Mouse (Mus musculus) forebrain, embryonic 15.5 days (tissue): ENCODE results near the gene Slc24a1. TPM values are rescaled to one million over a fixed set of nuclear protein-coding genes. Genes with fewer than 3 reads are reported as not detected.

Source experiments
- ATAC-seq: fragments of 200-750 bp; cut with Nextera tagmentation; replicated peaks from 2 replicates; pipeline ENCODE4 v1.8.0; 2017; ENCODE audit warnings: mild to moderate bottlenecking, moderate TSS enrichment, moderate library complexity
- H3K27ac ChIP-seq: fragments of 300-500 bp; sonication (generic); replicated peaks from 2 replicates; pipeline ENCODE4 v1.5.1; 2015; ENCODE audit warnings: mild to moderate bottlenecking, inconsistent platforms
- H3K27me3 ChIP-seq: fragments of 300-500 bp; sonication (generic); 2 replicates; pipeline ENCODE4 v1.6.1; 2015; ENCODE audit warnings: inconsistent platforms
- H3K36me3 ChIP-seq: fragments of 300-500 bp; sonication (generic); 2 replicates; pipeline ENCODE4 v1.6.1; 2015; ENCODE audit warnings: mild to moderate bottlenecking, inconsistent platforms
- H3K4me1 ChIP-seq: fragments of 300-500 bp; sonication (generic); 2 replicates; pipeline ENCODE4 v1.6.1; 2015; ENCODE audit warnings: inconsistent platforms
- H3K4me2 ChIP-seq: fragments of 300-500 bp; sonication (generic); replicated peaks from 2 replicates; pipeline ENCODE4 v1.6.1; 2015; ENCODE audit warnings: mild to moderate bottlenecking, inconsistent platforms
- H3K4me3 ChIP-seq: fragments of 300-500 bp; sonication (generic); 2 replicates; pipeline ENCODE4 v1.5.1; 2015; ENCODE audit warnings: mild to moderate bottlenecking, inconsistent platforms
- H3K9ac ChIP-seq: fragments of 300-500 bp; sonication (generic); replicated peaks from 2 replicates; pipeline ENCODE4 v1.6.1; 2015; ENCODE audit warnings: mild to moderate bottlenecking, inconsistent platforms
- H3K9me3 ChIP-seq: fragments of 300-500 bp; sonication (generic); 2 replicates; pipeline ENCODE4 v1.6.1; 2016; ENCODE audit warnings: inconsistent platforms
- WGBS: fragments of 180-500 bp; shearing (Covaris S2); methylation state at CpG from one replicate; pipeline ENCODE4 v1.1.7; 2015; ENCODE audit warnings: mixed read lengths; 5-methylcytosine and 5-hydroxymethylcytosine counted together
- microRNA-seq: library from miRNA; unstranded; fragments of <30 nt; microRNA quantifications from one replicate; pipeline ENCODE4, GENCODE M21; 2016
- polyA plus RNA-seq: library from polyadenylated mRNA; unstranded; fragments of >200 nt; fragmentation: Nextera tagmentation; extraction: Ambion mirVana; gene quantifications from 2 replicates; pipeline ENCODE4 v1.2.1, GENCODE M21; 2015

The Slc24a1 gene
- polyA plus RNA-seq, 1 experiment from 2014 or later = 0.04 TPM

DNA sequence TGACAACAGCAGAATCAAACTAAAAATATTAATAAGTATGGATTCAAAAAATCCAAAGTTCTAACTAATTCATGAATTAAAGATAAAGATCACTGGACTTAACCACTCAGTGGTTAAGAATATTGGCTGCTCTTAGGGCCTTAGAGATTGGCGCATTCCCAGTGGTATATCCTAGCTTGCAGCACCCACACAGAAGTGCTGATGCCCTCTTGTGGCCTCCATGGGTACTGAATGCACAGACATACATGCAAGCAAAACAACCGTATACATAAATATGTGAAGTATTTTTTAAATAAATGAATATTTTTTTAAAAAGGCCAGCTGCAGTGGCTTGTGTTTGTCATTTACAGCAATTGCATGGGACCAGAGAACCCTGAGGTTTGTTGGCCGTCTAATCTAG lies 48.0 kb downstream of the Slc24a1 start:
- Histone ChIP-seq H3K27ac (no peak overlapping the region), H3K4me1 (no peaks in the 10 kb centered on the region), H3K4me2 (no peak overlapping the region), H3K9me3 (no peaks in the 10 kb centered on the region), H3K27me3 (no peaks in the 10 kb centered on the region), H3K9ac (no peak overlapping the region), H3K36me3 (peaks cover 31% of the 10 kb centered on the region), H3K4me3 (no peak overlapping the region)
- WGBS = 60% methylated on average over 3 of the region's 3 CpGs
- ATAC-seq = no peak

DNA sequence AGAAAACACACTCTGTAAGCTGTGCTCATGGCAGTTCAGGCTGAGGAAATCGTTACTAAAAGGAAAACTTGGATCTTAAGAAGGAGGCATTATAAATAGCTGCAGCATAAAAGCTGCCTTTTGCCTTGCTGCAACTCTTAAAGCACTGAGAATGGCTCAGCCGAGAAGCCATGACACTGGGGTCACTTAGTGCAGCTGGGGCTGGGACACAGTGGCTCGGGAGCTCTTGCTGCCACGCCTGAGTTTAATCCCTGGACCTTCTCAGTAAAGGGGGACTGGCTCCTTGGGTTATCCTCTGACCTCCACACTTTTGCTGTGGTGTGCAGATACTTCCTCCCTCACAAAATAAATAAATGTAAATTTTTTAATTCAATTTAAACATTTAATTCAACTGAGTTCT lies 48.5 kb downstream of the Slc24a1 start:
- H3K4me3 ChIP-seq = no peak overlapping the region
- no peak overlapping the region for H3K27ac ChIP-seq
- H3K9me3 ChIP-seq = no peaks in the 10 kb centered on the region
- ATAC-seq = no peak
- peaks cover 36% of the 10 kb centered on the region for H3K36me3 ChIP-seq
- no peaks in the 10 kb centered on the region for H3K4me1 ChIP-seq
- 29% methylated on average over 4 of the region's 4 CpGs for WGBS
- H3K9ac ChIP-seq = no peak overlapping the region
- no peaks in the 10 kb centered on the region for H3K27me3 ChIP-seq
- H3K4me2 ChIP-seq = no peak overlapping the region

DNA sequence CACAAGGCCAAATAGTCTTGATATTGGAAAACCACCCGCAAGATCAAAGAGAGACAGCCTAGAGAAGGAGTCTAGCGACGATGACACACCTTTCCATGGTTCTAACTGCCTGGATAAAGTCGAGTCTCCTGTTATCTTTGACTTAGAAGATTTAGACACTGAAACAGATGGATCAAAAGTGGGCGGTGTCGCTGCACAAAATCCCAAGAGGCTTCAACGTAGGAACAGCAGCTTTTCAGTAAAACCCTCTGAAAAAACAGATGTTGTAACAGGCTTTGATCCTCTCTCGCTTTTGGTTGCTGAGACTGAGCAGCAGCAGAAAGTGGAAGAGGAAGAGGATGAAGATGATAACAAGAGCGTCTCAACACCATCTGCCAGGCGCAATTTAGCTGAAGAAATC lies 54.8 kb downstream of the Slc24a1 start:
- H3K36me3 ChIP-seq = peaks cover 31% of the 10 kb centered on the region
- WGBS = 91% methylated on average over 10 of the region's 10 CpGs
- H3K9ac ChIP-seq = no peak overlapping the region
- H3K27ac ChIP-seq = no peak overlapping the region
- no peak overlapping the region for H3K4me3 ChIP-seq
- no peaks in the 10 kb centered on the region for H3K9me3 ChIP-seq
- no peaks in the 10 kb centered on the region for H3K27me3 ChIP-seq
- no peak for ATAC-seq
- H3K4me1 ChIP-seq = no peaks in the 10 kb centered on the region
- no peak overlapping the region for H3K4me2 ChIP-seq

DNA sequence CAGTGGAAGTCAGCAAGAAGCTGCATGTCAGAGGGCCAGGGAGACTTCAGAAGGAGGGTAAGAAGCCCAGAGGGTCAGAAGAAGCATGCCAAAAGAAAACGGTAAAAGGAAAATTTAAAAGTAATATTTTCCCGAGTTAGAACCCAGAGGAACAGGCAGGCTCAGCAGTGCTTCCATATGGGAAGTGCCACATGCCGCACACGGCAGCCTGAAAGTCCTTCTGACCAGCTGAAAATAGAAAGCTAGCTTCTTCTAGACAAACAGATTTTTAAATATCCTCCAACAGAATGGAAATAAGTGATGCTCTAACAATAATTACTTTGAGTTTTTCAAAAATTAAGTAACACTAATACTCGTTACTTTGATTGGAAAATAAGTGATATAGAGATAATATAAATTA lies 65.4 kb downstream of the Slc24a1 start:
- H3K4me3 ChIP-seq = no peak overlapping the region
- peaks cover 16% of the 10 kb centered on the region; the same call in 1 of the 2 replicates for H3K36me3 ChIP-seq
- 87% methylated on average over 5 of the region's 5 CpGs for WGBS
- ATAC-seq = no peak
- H3K27ac ChIP-seq = no peak overlapping the region
- H3K4me1 ChIP-seq = no peaks in the 10 kb centered on the region
- H3K4me2 ChIP-seq = no peak overlapping the region
- H3K27me3 ChIP-seq = no peaks in the 10 kb centered on the region
- no peaks in the 10 kb centered on the region for H3K9me3 ChIP-seq
- no peak overlapping the region for H3K9ac ChIP-seq

Small RNAs within 50 kb of the gene (microRNA-seq; reads per million reads assigned to microRNA genes)
- gene Gm25640 = not detected

Other genes starting within 250 kb of the Slc24a1 start
- 349 and 383 TPM in 2 replicates for gene Rab11a, start 213.8 kb downstream of the Slc24a1 start, polyA plus RNA-seq
- gene Dennd4a, start 140.3 kb downstream of the Slc24a1 start, polyA plus RNA-seq = 9.4 and 9.6 TPM in 2 replicates
- 45.0 and 45.6 TPM in 2 replicates for gene Ints14, start 9.3 kb upstream of the Slc24a1 start, polyA plus RNA-seq
- gene Hacd3, start 70.1 kb upstream of the Slc24a1 start, polyA plus RNA-seq = 182 and 194 TPM in 2 replicates
- gene Dpp8, start 80.8 kb upstream of the Slc24a1 start, polyA plus RNA-seq = 42.5 and 44.5 TPM in 2 replicates
- gene Igdcc4, start 149.9 kb upstream of the Slc24a1 start, polyA plus RNA-seq = 13.0 and 14.6 TPM in 2 replicates
- 9.6 and 9.8 TPM in 2 replicates for gene Igdcc3, start 189.6 kb upstream of the Slc24a1 start, polyA plus RNA-seq
- gene Parp16, start 243.7 kb upstream of the Slc24a1 start, polyA plus RNA-seq = 4.9 and 5.1 TPM in 2 replicates